Mouse (Mus musculus) thymus, postnatal 25 days (tissue): ENCODE measurements around the gene Klhl20.
"Not testable (repeated sequence)": the region's sequence is repeated elsewhere in the genome, so short reads cannot be mapped to it uniquely, and the experiment has no call there.

ENCODE experiments used
- DNase-seq: peaks from one replicate; pipeline ENCODE4 v3.0.0; 2022

The Klhl20 gene

DNA sequence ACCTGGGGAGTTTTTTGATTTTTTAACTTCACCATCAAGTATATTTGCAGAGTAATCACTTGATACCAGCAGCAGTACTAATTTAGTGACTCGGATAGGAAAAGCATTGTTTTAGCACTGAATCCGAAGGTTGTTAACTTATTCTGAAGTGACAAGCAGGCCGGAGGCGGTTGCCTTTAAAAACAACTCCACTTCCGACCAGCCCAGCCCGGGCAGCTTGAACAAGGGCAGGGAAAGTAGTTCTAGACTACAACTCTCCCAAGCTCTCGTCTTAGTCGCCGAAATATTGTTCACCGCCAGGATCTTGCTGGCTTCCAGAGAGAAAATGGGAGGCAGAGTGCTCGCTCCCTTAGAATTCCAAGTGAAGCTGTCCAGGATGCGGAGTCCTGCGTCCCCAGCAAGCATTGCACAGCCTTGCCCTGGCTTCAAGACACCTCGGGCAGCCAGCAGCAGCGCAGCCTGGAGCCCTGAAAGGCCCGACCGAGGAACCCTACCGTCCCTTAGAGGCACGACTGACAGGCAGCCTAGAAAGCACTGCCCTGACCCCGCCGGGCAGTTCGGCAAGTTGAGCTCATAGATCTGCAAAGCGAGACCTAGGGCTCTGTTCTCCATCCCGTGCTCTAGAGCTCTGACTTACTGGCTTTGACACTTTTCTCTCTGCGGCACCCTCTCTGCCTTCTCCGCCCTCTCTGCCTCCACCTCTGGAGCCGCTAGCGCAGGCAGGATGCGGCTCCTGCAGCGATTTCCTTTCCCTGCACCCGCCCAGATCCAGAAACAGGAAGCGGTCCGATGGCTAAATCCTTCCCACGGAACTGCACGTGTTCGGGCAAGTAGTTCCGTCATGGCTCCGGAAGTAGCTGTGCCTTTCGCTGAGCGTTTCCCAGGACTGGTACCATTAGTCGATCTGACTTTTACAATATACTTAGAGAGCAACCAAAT is at the start of gene Klhl20:
Gene Klhl20 (minus strand): TSS at position 786 of the 939 bp plus-strand sequence.
- peak; percentile 96 for DNase-seq

DNA sequence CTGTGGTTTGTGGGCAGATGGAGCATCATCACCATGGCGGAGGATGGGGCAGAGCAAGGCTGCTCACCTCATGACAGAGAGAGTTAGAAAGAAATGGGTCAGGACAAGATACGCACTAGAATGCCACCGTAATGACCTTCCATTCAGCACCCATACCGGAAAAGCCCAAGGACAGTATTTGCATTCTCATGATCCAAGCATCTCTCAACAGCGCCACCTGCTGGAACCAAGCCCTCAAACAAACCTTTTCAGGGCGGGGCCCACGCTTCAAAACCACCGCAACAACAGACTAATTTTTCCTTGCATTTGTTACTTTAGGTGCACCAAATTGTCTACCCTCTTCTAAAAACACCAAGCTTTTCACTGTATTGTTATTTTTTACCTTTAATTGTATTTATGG is 49.4 kb upstream of the Klhl20 start:
- peak; percentile 69 for DNase-seq

DNA sequence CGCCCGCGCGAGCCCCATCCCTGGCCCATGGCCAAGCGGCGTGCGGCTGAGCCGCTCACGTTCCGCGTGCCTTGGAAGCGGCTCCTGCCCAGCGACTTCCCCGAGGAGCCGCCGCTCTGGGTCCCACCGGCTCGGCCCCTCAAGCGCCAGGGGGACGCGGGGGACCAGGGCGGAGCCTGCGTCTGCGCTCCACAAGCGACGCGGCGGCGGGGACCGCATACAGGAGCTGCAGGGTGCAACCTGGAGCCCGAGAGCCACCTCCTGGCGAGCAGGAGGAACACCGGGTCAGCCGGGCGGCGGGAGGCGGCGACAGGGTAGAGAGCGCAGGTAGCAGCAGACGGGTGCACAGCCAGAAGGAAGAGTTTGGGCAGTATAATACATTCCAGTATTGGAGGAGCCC is 39.3 kb upstream of the Klhl20 start:
- peak; percentile 84 for DNase-seq

DNA sequence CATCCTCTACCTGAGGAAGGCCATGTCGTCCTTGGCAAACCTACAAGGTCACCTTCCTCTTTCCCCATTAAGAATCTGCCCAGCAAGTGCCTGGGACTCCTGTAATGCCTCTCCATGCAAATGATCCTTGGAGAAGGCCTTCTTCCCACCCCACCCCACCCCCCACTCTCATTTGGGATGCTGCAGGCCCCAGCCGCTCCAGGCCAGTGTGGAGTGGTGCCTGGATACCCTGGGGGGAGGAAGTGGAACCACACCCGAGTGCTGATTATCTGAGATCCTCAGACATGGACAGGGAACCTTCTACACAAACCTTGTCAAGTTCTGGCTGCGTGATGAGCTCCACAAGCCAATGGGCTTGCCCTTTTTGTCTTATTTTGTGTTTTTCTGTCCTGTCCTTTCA is 29.0 kb upstream of the Klhl20 start:
- no peak for DNase-seq

DNA sequence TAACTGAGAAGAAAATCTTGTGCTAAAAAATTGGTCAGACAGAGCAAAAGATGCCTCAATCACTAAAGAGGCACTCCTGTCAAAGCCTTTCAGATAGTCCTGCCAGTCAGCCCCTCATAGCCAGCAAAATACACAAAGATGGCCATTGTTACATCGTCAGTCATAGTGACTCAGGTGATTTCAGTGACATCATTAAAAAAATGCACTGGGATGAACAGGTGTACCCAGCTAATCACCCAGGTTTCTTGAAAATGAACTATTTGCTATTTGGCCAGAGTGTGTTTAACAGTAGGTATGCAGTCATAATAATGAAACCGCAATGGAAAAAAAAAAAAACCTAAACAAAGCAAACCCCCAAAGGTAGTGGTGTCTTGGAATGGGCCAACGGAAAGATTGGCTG is 27.9 kb upstream of the Klhl20 start, which contains the start of gene Tex50:
Gene Tex50 (minus strand): TSS at position 101 of the 400 bp plus-strand sequence.
- no peak for DNase-seq

DNA sequence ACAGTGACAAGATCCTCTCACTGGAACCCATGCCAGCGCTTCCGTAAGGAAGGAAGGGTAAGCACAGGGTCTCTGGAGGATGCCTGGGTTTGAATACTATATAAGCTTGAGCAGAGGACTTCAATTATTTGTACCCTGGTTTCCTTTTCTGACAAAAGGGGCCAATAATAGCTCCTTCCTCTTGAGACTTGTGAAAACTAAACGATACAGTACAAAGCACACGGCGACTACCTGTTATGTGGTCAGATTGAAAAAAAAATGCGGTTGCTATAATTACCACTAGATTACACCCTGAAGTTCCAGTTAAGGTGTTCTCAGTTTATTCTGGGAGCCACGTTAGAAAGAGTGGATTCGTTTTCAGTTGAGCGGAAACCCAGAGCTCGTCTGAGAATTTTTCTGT is 25.2 kb upstream of the Klhl20 start:
- no peak for DNase-seq

DNA sequence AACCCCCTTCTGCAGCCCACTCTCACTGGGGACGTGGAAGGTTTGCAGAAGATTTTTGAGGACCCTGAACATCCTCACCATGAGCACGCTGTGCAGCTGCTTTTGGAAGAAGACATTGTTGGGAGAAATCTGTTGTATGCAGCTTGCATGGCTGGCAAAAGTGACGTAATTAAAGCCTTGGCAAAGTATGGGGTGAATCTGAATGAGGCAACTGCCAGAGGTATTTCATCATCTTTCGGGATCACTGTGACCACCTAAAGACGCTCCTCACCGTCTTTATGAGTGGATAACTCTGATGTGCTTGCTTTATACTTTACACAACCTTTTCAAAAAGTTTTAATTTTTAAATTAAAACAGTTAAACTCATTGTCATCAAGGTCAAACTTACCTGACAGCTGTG is 19.8 kb upstream of the Klhl20 start:
- DNase-seq: no peak

DNA sequence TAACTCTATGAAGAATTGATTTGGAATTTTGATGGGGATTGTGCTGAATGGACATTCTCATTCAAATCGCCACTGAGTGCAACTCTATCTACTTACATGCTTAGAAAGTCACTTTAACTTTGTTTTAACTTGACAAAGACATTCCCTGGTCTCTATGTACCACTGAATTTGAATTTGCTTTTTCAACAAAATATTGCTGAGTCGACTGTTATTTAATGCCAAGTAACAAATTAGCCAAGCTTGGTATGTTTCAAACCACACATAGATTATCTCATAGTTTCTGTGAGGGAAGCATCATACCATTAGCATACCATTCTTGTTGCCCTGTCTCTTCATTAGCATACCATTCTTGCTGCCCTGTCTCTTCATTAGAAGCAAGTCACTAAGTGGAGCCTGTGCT is 16.6 kb upstream of the Klhl20 start:
- DNase-seq: no peak

DNA sequence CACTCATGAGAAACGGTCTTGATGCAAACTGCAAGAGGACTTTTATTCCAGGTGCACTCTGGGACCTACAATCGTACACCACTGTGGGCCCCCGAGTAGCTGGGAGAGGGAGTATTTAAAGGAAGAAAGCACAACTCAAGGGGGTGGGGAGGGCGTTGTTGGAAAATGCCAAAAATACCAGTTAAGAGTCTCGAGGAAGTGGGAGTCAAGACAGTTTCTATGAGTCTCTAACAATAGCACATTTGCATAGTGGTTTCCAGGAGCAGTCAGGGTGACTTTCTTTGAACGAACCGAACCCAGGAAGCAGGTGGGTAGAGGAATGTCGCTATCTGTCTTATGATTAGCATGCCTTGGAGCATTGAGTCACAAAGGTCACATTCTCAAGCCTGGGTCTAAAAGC is 14.3 kb upstream of the Klhl20 start:
- not testable (repeated sequence) for DNase-seq

DNA sequence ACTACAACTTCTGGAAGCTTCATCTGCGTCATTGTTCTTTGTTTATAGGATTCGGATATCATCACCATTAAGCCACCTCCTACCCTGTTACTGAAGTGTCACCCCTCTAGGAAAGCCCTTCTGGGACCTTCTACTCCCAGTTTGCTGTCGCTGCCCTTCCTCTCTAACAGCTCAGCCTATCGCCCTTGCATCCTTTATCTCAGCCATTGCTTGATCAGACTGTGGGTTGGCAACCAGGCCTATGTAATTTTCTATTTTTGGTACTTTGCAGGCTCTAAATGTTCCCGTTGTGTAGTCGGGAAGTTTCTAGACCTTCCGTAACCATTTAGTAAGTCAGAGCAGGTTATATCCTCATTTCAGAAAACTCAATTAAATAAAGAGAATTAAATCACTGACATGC is 11.9 kb upstream of the Klhl20 start:
- DNase-seq: no peak

DNA sequence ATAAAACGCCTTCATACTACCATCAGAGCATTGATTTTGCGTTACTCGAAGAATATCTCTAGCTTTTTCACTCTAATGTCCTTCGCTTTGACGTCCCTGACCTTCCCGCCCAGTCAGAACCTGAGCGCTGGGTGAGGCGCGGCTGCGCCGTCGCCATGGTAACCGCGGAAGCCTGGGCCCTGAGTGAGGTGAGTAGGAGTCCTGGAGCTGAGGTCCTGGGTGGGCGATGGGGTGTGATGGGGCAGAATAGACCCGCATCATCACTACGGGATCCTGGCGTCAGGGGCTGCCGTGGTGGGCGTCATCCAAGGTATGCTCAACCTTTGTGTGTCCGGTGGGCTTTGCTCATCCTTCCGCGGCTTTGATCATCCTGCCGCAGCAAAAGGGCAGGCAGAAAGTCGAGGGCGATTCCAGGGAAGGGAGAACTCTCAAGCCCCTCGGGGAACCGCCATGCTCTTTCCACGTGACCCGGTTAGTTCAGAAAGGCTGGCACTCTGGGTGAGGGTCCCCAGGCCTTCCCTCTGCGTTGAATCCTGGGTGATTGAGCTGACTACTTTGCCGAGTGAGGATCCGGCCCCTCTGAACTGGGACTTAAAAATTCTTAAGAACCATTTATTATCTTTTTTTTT is 11.3 kb upstream of the Klhl20 start, which contains the start of gene Ankrd45:
Gene Ankrd45 (plus strand): TSS at position 161 of the 629 bp plus-strand sequence.
- DNase-seq: peak; percentile 37

DNA sequence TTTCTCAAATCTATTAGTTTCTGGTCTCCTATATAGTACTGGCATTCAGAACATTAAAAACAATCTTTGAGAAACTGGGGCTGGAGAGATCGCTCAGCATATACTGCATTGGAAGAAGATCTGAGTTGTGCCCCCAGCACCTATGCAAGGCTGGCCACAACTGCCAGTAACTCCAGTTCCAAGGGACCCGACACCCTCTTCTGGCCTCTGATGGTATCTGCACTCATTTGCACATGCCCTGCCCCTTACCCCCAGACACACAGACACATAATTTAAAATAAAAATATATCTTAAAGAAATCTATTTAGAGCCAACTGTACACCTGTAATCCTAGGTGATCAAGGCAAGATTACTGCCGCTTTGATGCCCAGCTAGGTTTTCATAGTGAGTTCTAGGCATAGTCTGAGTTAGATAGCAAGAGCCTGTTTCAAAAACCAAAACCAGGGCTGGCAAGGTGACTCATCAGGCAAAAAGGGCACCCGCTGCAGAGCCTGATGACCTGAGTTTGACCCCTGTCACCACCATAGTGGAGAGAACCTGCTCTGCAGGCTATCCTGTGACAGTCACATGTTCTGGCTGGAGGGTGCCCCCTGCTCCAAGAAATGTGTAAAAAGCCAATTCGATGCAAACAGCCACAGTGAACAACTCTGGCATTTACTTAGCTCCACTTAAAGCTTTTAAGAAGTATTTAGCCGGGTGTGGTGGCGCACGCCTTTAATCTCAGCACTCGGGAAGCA is 8.9 kb upstream of the Klhl20 start:
- no peak for DNase-seq

DNA sequence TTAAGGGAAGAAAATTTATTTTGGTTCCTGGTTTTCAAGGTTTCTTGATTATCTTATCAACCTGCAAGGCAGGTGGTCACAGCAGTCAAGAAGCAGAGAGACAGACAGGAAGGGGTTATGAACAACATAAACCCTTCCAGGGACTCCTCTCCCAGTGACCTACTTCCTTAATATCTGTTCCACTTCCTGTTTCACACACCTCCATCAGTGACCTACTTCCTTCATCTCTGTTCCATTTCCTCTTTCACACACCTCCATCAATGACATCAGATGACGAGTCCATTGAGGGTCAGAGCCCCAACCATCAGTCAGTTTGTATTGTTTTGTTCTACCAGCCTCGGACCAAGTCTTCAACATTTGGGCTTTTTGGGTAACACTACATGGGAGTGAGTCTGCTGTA is 8.2 kb upstream of the Klhl20 start:
- no peak for DNase-seq

DNA sequence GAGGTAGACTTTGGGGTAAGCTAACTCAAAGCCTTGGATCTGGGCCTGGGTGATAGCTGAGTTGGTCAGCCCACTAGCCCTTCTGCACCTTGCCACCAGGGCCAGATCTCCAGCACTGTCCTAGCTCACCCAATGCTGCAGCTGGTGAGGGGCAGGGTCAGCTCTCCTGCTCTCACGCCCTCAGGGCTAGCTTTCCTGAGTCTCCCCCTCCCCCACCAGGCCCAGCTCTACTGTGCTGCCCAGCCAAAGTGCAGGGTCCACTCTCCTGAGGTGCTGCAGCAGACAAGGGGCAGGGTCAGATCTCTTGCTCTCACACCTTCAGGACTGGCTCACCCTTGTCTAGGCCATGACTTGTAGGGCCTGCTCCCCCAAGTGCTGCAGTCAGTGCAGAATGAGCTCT is 4.8 kb downstream of the Klhl20 start:
- no peak for DNase-seq

DNA sequence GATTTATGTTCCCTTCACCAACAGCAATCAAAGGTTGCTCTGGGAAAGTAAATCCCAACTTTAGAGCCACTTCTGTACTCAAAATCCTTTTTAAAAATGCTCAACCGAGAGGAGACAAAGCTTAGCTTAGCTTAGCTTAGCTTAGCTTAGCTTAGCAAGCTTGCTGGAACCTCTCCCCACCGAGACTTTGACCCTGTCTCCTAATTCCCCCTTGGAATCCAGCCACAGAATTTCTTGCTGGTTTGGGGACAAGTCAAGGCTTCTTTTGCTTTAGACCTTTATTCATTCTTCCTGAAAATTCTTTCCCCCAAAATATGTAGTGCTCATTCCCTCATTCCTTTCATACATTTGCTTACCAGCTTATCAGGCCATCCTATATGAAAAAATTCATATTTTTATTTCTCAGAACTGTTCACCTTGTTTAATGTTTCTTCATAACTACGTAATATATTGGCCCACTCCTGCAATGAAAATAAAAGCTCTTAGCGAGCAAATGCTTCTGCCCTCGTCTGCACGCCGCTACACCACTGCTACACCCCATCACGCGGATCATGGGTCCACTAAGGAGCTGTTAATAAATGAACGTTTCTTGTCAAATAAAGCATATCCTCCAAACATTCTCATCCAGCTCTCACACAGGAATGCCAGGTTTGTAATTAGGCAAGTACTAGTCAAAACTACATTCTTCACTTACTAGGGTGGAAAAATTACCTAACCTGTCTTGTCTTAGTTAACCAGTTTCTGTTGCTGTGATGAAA is 8.5 kb downstream of the Klhl20 start:
- no peak for DNase-seq

DNA sequence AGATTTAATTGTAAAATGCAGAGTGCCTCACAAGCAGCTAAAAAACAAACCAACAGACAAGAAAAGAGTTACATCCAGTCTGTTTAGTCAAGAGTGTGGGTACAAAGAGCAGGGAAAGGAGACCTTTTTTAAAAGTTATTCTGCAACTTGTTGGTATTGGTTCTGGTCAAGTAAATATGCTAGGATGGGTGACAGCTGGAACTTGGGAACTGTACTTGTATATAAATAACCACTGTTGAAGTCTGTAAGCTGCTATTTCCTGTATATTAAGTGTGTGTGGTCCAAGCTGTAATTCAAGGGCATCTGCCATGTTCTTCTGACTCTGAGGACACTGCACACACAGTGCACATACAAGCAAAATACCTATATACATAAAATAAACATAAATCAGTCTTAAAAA is 16.7 kb downstream of the Klhl20 start:
- DNase-seq: no peak

DNA sequence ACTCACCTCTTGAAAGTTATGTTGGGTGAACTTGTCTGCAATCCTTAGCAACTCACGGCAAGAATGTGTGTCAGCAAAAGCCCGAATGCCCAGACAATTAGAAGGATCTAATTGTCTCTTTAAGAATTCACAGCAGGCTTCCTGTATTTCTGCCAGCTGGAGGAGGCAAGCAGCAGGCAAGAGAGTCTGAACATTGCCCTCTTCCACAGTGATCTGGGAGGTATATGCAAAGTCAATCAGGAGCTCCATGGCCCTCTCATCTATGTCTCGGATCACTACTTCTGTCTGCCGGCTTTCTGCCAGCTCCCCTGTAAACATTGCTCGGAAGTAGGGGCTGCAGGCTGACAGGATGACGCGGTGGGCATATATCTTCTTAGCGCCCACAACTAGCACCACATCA is 22.1 kb downstream of the Klhl20 start:
- no peak for DNase-seq

DNA sequence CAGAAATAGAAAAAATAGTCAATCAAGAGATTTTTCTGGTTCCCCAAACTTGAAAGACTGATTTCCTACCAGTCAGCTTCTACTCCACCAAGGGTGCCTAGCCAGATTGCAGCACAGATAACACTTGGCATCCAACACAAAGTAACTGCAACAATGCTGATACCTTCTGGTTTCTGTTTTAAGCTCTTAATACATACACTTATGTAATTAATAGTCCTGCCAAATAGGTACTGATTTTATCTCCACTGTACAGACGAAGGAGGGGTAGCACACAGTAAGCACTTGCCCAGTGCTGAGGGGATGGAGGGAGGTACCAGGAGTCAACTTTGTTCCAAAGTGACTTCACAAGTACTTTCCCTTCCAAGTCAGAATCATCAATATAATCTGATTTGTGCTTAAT is 27.5 kb downstream of the Klhl20 start:
- DNase-seq: no peak

DNA sequence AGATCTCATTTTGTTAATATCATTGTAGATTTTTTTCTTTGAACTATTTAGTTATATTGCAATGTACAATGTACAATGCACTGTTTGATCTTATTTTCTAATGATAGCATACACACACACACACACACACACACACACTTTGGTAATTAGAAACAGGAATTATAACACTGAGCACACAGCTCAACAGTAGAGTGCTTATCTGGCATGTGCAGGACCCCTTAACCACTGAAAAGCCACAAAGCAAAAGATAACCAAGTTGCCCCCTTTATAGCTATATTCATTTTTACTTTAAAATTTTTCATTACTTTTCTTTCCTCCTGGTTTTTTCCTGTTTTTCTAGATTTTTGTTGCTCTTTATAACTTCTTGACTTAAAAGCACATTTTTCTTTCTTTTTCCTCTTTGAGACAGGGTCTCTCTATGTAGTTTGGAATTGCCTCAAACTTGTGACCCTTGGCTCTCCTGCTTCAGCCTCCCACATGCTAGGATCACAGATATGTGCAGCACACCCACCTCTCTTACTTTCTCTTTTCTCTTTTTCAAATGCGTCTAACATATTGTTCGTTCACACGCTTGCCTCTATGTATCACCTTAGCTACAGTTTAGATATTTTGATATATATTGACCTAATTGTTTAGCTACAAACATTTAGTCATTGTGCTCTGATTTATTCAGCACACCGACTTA is 31.4 kb downstream of the Klhl20 start:
- DNase-seq: no peak

DNA sequence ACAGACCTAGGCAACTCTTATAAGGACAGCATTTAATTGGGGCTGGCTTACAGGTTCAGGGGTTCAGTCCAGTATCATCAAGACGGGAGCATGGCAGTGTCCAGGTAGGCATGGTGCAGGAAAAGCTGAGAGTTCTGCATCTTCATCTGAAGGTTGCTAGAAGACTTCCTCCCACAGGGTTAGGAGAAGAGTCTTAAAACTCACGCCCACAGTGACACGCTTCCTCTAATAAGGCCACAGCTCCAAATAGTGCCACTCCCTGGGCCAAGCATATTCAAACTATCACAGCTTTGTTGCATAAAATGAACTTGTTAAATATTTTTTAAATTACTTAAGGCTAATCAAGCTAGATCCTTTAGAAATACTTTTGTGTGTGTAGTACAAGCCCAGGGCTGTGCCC is 54.1 kb downstream of the Klhl20 start:
- DNase-seq: no peak

DNA sequence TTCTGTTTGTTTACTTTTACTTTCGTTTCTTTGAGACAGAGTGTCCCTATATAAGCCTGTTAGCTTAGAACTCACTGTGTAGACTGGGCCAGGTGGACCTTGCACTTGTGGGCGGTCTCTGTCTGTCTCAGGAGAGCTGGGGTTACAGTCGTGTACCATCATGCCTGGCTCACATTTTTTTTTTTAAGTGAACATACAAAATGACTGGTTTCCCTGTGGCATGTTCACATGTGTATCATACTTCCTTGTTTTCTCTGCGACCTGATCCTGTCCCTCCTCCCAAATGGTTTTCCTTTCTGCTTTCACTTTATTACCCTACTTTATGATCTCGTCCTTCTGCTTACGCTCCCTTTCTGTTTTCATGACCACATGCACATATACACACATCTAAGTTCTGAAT is 55.1 kb downstream of the Klhl20 start:
- DNase-seq: no peak

DNA sequence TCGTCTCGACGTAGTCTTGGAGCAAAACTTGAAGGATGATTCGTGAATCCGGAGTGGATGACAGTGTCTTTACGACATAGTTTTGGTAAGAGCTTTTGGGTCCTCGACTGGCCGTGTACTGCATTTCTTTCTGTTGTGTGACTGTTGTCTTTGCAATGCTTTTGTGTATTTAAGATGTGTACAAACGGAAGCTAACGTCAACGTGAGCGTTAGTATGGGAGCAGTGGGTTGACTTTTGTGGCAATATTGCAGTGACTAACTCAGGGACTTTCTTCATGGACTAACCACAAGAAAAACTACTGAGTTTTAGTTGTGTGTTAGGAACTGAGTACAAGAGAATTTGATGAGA is 60.1 kb downstream of the Klhl20 start:
- no peak for DNase-seq
